In genomic region chr6:119348234-119348633, GRCm38 (mm10) we compare ENCODE assay signal across 9 mouse cellular contexts. TPM values are rescaled to one million over a fixed set of nuclear protein-coding genes. Genes with fewer than 3 reads are reported as not detected.
DNase-seq lines count a peak whose midpoint lies in the region; ATAC-seq and TF ChIP-seq lines count a peak whose summit lies in the region.
"Had no signal": no experiment of that assay in that cellular context is flagged by ENCODE, and none has a peak within 500 bp of the region (broad histone marks: within the 10 kb centered on the region; RNA-seq: fewer than 3 reads in every experiment).

No protein-coding gene starts in this region.

- H3K36me3 ChIP-seq in kidney, embryonic 16.5 days (ENCODE audit: insufficient read depth, low read length) = peaks cover 3% of the 10 kb centered on the region; the same call in 1 of the 2 replicates
- no peaks in the 10 kb centered on the region for H3K36me3 ChIP-seq in intestine, embryonic 15.5 days
- peaks cover 6% of the 10 kb centered on the region for H3K36me3 ChIP-seq in limb, embryonic 10.5 days
- H3K36me3 ChIP-seq in midbrain, postnatal 0 days (ENCODE audit: insufficient read depth, low read length) = 0 out of 2 replicates have a peak, but pooled peaks cover 5% of the 10 kb centered on the region

- H3K9ac ChIP-seq in kidney, embryonic 16.5 days (replicated peaks; ENCODE audit: low read length) = no peak overlapping the region
- H3K9ac ChIP-seq in intestine, embryonic 15.5 days = no peak overlapping the region
- no peak overlapping the region for H3K9ac ChIP-seq in midbrain, postnatal 0 days (replicated peaks; ENCODE audit: low read length, poor library complexity, severe bottlenecking)

- TF ChIP-seq CTCF in midbrain, postnatal 0 days (IDR thresholded peaks at IDR 0.05) = peak; percentile 97

- H3K27ac ChIP-seq in kidney, embryonic 16.5 days (ENCODE audit: low read length) = no peak overlapping the region
- H3K27ac ChIP-seq in intestine, embryonic 15.5 days = no peak overlapping the region
- H3K27ac ChIP-seq in limb, embryonic 10.5 days = no peak overlapping the region
- no peak overlapping the region for H3K27ac ChIP-seq in midbrain, postnatal 0 days (ENCODE audit: low read depth, low read length)

- peak; percentile 83 for DNase-seq in kidney, adult 18-20 months
- DNase-seq in cerebellum, postnatal 10 days = peak; percentile 95 to 98
- peak; percentile 82 for DNase-seq in gastrocnemius, adult 18-20 months (ENCODE audit: low spot score)
- DNase-seq in limb, embryonic 10.5 days (ENCODE audit: low spot score) = peak; percentile 88
- DNase-seq in midbrain, postnatal 0 days (ENCODE audit: low spot score) = peak; percentile 95
- DNase-seq in spleen, postnatal 36 days (ENCODE audit: low spot score in 2 of 2) = peak; percentile 37 to 59

- no peaks in the 10 kb centered on the region for H3K27me3 ChIP-seq in kidney, embryonic 16.5 days (ENCODE audit: insufficient read depth, low read length)
- H3K27me3 ChIP-seq in intestine, embryonic 15.5 days (replicated peaks) = no peaks in the 10 kb centered on the region
- no peaks in the 10 kb centered on the region for H3K27me3 ChIP-seq in limb, embryonic 10.5 days (ENCODE audit: low read depth, poor library complexity, severe bottlenecking)
- no peaks in the 10 kb centered on the region for H3K27me3 ChIP-seq in midbrain, postnatal 0 days (ENCODE audit: insufficient read depth, low read length)

- no peaks in the 10 kb centered on the region for H3K9me3 ChIP-seq in kidney, embryonic 16.5 days (ENCODE audit: low read length)
- H3K9me3 ChIP-seq in intestine, embryonic 15.5 days = no peaks in the 10 kb centered on the region
- no peaks in the 10 kb centered on the region for H3K9me3 ChIP-seq in limb, embryonic 10.5 days (replicated peaks)
- no peaks in the 10 kb centered on the region for H3K9me3 ChIP-seq in midbrain, postnatal 0 days (ENCODE audit: low read length)
- H3K9me3 ChIP-seq: megakaryocyte, embryonic 14.5 days had no signal

- 0 out of 2 replicates have a peak, but pooled peaks cover 5% of the 10 kb centered on the region for H3K4me1 ChIP-seq in kidney, embryonic 16.5 days (ENCODE audit: insufficient read depth, low read length)
- H3K4me1 ChIP-seq in intestine, embryonic 15.5 days (replicated peaks) = no peaks in the 10 kb centered on the region
- H3K4me1 ChIP-seq in limb, embryonic 10.5 days = peaks cover 6% of the 10 kb centered on the region; the same call in 1 of the 2 replicates
- H3K4me1 ChIP-seq in midbrain, postnatal 0 days (ENCODE audit: insufficient read depth, low read length) = no peaks in the 10 kb centered on the region

- no peak for ATAC-seq in kidney, embryonic 16.5 days (ENCODE audit: low FRiP score, low TSS enrichment)
- ATAC-seq in intestine, embryonic 15.5 days = peak; percentile 25; the same call in 1 of the 2 replicates
- ATAC-seq in midbrain, postnatal 0 days (ENCODE audit: low FRiP score) = peak; percentile 59

- H3K4me3 ChIP-seq in kidney, embryonic 16.5 days (ENCODE audit: low read length) = no peak overlapping the region
- no peak overlapping the region for H3K4me3 ChIP-seq in intestine, embryonic 15.5 days (replicated peaks)
- H3K4me3 ChIP-seq in limb, embryonic 10.5 days = no peak overlapping the region
- no peak overlapping the region for H3K4me3 ChIP-seq in midbrain, postnatal 0 days (ENCODE audit: low read depth, low read length)
- H3K4me3 ChIP-seq: megakaryocyte, embryonic 14.5 days had no signal

- WGBS in kidney, embryonic 16.5 days = 0% methylated on average over 1 of the region's 1 CpGs
- WGBS in intestine, embryonic 15.5 days = 0% methylated on average over 1 of the region's 1 CpGs
- WGBS in limb, embryonic 10.5 days = 4% methylated on average over 1 of the region's 1 CpGs
- 4% methylated on average over 1 of the region's 1 CpGs for WGBS in midbrain, postnatal 0 days

- H3K4me2 ChIP-seq in kidney, embryonic 16.5 days (replicated peaks; ENCODE audit: low read depth, low read length) = no peak overlapping the region
- H3K4me2 ChIP-seq in intestine, embryonic 15.5 days (replicated peaks) = no peak overlapping the region
- no peak overlapping the region for H3K4me2 ChIP-seq in midbrain, postnatal 0 days (ENCODE audit: low read depth, low read length, poor library complexity, severe bottlenecking)

RNA-seq across cellular contexts. Expression of gene Lrtm2, which starts 17.7 kb away (rescaled TPM):
- polyA plus RNA-seq in kidney, embryonic 16.5 days (2015; fragmentation: Nextera tagmentation; extraction: Ambion mirVana) = 0.13 and 0.49 TPM in 2 replicates
- total RNA-seq in gastrocnemius, adult 18-20 months (2021) = 1 to 10 TPM in 1 of 2 experiments, under 1 TPM in 1; 0.33 to 2.4 TPM
- polyA plus RNA-seq in intestine, embryonic 15.5 days (2015; fragmentation: Nextera tagmentation; extraction: Ambion mirVana) = 0.29 and 0.49 TPM in 2 replicates
- polyA plus RNA-seq in limb, embryonic 10.5 days (2016; fragmentation: Nextera tagmentation; extraction: Ambion mirVana) = not detected in 2 replicates
- 32.2 and 40.4 TPM in 2 replicates for total RNA-seq in midbrain, postnatal 0 days (2014; rRNA removed)
- polyA plus RNA-seq in midbrain, postnatal 0 days (2015; fragmentation: Nextera tagmentation; extraction: Ambion mirVana) = 21.1 and 24.3 TPM in 2 replicates

Comparison
In these comparisons a context has a peak if more than half of its experiments do, and no peak if none do; other contexts are left out.
1. RNA of gene Lrtm2, which starts 17.7 kb away (polyA plus RNA-seq): 21.1 to 24.3 TPM in midbrain, postnatal 0 days; 0.29 to 0.49 TPM in intestine, embryonic 15.5 days, 0.13 to 0.49 TPM in kidney, embryonic 16.5 days and not detected in limb, embryonic 10.5 days; every median in the first group is over 10 times any median in the second.
2. Peak in every context shown above with its lines, with median percentiles within 50 percentile points of each other: DNase-seq.